ENCODE assay signal across 19 mouse cellular contexts in the genomic region with DNA sequence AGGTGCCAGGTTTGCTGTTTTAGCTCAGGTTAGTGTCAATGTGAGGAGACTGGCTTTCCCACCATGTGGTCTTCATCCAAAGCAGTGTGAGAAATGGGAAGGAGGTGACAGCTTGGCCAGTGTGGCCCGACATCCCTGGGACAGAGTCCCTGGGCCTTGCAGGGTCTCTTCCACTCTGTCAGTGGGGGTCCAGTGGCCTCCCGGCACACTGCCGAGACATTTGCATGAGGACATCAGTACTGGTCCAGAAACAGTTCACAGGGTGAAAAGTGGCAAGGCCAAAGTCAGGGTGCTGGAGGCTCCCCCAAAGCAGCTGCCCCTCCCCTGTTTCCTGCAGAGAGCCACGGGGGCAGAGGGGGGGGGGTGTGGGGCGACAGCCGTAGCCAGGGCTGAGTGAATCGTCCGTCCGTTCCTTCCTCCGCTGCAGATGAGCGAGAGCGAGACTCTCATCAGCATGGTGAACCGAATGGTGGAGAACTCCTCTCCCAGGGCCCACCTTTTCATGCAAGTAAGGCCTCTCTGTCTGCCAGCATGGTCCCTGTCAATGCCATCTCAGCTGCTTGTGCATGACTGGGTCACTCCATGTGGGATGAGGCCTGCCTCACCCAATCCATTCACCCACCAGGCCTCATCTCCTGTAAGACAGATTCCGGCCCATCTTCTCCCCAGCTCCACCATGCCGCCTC. TPM values are rescaled to one million over a fixed set of nuclear protein-coding genes. Genes with fewer than 3 reads are reported as not detected.
DNase-seq lines count a peak whose midpoint lies in the region; ATAC-seq and TF ChIP-seq lines count a peak whose summit lies in the region.
"Had no signal": no experiment of that assay in that cellular context is flagged by ENCODE, and none has a peak within 500 bp of the region (broad histone marks: within the 10 kb centered on the region; RNA-seq: fewer than 3 reads in every experiment).

No protein-coding gene starts in this region.

- H3K4me2 ChIP-seq in heart, embryonic 12.5 days, result no peak overlapping the region
- no peak overlapping the region for H3K4me2 ChIP-seq in midbrain, embryonic 11.5 days
- H3K4me2 ChIP-seq in hindbrain, postnatal 0 days (ENCODE audit: low read depth, low read length), result no peak overlapping the region
- H3K4me2 ChIP-seq: forebrain, embryonic 15.5 days; limb, embryonic 13.5 days had no signal

- no peak overlapping the region for H3K4me3 ChIP-seq in heart, embryonic 12.5 days
- no peak overlapping the region for H3K4me3 ChIP-seq in midbrain, embryonic 10.5 days
- H3K4me3 ChIP-seq in midbrain, embryonic 11.5 days (ENCODE audit: low read depth, low read length), result no peak overlapping the region
- no peak overlapping the region for H3K4me3 ChIP-seq in hindbrain, postnatal 0 days (ENCODE audit: low read length)
- H3K4me3 ChIP-seq: forebrain, embryonic 15.5 days; gastrocnemius, adult 2 months; limb, embryonic 13.5 days; myocyte had no signal

- H3K4me1 ChIP-seq in heart, embryonic 12.5 days (replicated peaks), result peaks cover 39% of the 10 kb centered on the region
- peaks cover 32% of the 10 kb centered on the region for H3K4me1 ChIP-seq in midbrain, embryonic 10.5 days
- 0 out of 2 replicates have a peak, but pooled peaks cover 3% of the 10 kb centered on the region for H3K4me1 ChIP-seq in midbrain, embryonic 11.5 days (ENCODE audit: control insufficient read depth, insufficient read depth, low read length)
- H3K4me1 ChIP-seq in hindbrain, postnatal 0 days (ENCODE audit: insufficient read depth, low read length), result no peaks in the 10 kb centered on the region
- H3K4me1 ChIP-seq: limb, embryonic 13.5 days had no signal

- H3K27me3 ChIP-seq in heart, embryonic 12.5 days (replicated peaks), result no peaks in the 10 kb centered on the region
- no peaks in the 10 kb centered on the region for H3K27me3 ChIP-seq in midbrain, embryonic 10.5 days (ENCODE audit: low read depth, poor library complexity, severe bottlenecking)
- no peaks in the 10 kb centered on the region for H3K27me3 ChIP-seq in midbrain, embryonic 11.5 days (ENCODE audit: control insufficient read depth, insufficient read depth, low read length)
- no peaks in the 10 kb centered on the region for H3K27me3 ChIP-seq in hindbrain, postnatal 0 days (ENCODE audit: insufficient read depth, low read length)
- H3K27me3 ChIP-seq: forebrain, embryonic 15.5 days; limb, embryonic 13.5 days had no signal

- no peak for DNase-seq in heart, postnatal 36 days
- DNase-seq in midbrain, embryonic 10.5 days (ENCODE audit: low spot score), result no peak
- no peak for DNase-seq in midbrain, embryonic 11.5 days (ENCODE audit: low spot score, missing footprints)
- peak; percentile 35 for DNase-seq in hindbrain, postnatal 0 days (ENCODE audit: low spot score)
- no peak for DNase-seq in thymus, postnatal 10 days (ENCODE audit: low spot score in 2 of 2)
- DNase-seq in embryo, embryonic 11 days, result no peak
- DNase-seq: cerebellum, adult 11-12 months; gastrocnemius, adult 2 months; heart, postnatal 14 days; kidney, adult 18-20 months; liver, postnatal 0 days had no signal

- peak; percentile 15; the same call in 1 of the 2 replicates for ATAC-seq in heart, embryonic 12.5 days (ENCODE audit: insufficient number of reproducible peaks, low FRiP score)
- no peak for ATAC-seq in midbrain, embryonic 11.5 days (ENCODE audit: low FRiP score)
- ATAC-seq in hindbrain, postnatal 0 days, result peak; percentile 53
- ATAC-seq: forebrain, embryonic 15.5 days; liver, postnatal 0 days had no signal

- H3K27ac ChIP-seq in heart, embryonic 12.5 days (ENCODE audit: poor library complexity, severe bottlenecking), result no peak overlapping the region
- H3K27ac ChIP-seq in midbrain, embryonic 10.5 days (replicated peaks), result peak overlapping the region; percentile 14; the same call in 1 of the 2 replicates
- H3K27ac ChIP-seq in midbrain, embryonic 11.5 days (ENCODE audit: low read depth, low read length), result no peak overlapping the region
- peak overlapping the region; percentile 76 for H3K27ac ChIP-seq in hindbrain, postnatal 0 days
- H3K27ac ChIP-seq: forebrain, embryonic 15.5 days; gastrocnemius, adult 2 months; limb, embryonic 13.5 days had no signal

- H3K36me3 ChIP-seq in heart, embryonic 12.5 days, result peaks cover 39% of the 10 kb centered on the region
- peaks cover 95% of the 10 kb centered on the region for H3K36me3 ChIP-seq in midbrain, embryonic 10.5 days
- peaks cover 7% of the 10 kb centered on the region; the same call in 1 of the 2 replicates for H3K36me3 ChIP-seq in midbrain, embryonic 11.5 days (ENCODE audit: control insufficient read depth, insufficient read depth, low read length)
- peaks cover 9% of the 10 kb centered on the region; the same call in 1 of the 2 replicates for H3K36me3 ChIP-seq in hindbrain, postnatal 0 days (ENCODE audit: insufficient read depth, low read length)
- H3K36me3 ChIP-seq: limb, embryonic 13.5 days had no signal

- no peaks in the 10 kb centered on the region for H3K9me3 ChIP-seq in heart, embryonic 12.5 days (replicated peaks)
- H3K9me3 ChIP-seq in midbrain, embryonic 10.5 days (replicated peaks), result no peaks in the 10 kb centered on the region
- H3K9me3 ChIP-seq in midbrain, embryonic 11.5 days (ENCODE audit: control insufficient read depth, low read length), result no peaks in the 10 kb centered on the region
- H3K9me3 ChIP-seq in hindbrain, postnatal 0 days (ENCODE audit: low read length), result no peaks in the 10 kb centered on the region
- H3K9me3 ChIP-seq: forebrain, embryonic 15.5 days; limb, embryonic 13.5 days had no signal

- H3K9ac ChIP-seq in heart, embryonic 12.5 days, result no peak overlapping the region
- no peak overlapping the region for H3K9ac ChIP-seq in midbrain, embryonic 11.5 days (ENCODE audit: low read length)
- no peak overlapping the region for H3K9ac ChIP-seq in hindbrain, postnatal 0 days (replicated peaks; ENCODE audit: low read length)
- H3K9ac ChIP-seq: forebrain, embryonic 15.5 days; limb, embryonic 13.5 days; liver, postnatal 0 days had no signal

- intact Hi-C loops in heart, postnatal 36 days (cut with DNase I), result no loop called here

- 66% methylated on average over 15 of the region's 15 CpGs for WGBS in heart, embryonic 12.5 days
- WGBS in midbrain, embryonic 10.5 days, result 70% methylated on average over 15 of the region's 15 CpGs
- 72% methylated on average over 15 of the region's 15 CpGs for WGBS in midbrain, embryonic 11.5 days
- 48% methylated on average over 15 of the region's 15 CpGs for WGBS in hindbrain, postnatal 0 days

- no peak for TF ChIP-seq CTCF in hindbrain, postnatal 0 days (IDR thresholded peaks at IDR 0.05; ENCODE audit: low read depth)

RNA-seq across cellular contexts. Expression of gene Golt1a, which starts 30.5 kb away (rescaled TPM):
- not detected in 2 replicates for polyA plus RNA-seq in heart, embryonic 12.5 days (2016; fragmentation: Nextera tagmentation; extraction: Ambion mirVana)
- total RNA-seq in heart, postnatal 36 days (2021), result not detected
- not detected in 2 replicates for polyA plus RNA-seq in midbrain, embryonic 10.5 days (2016; fragmentation: Nextera tagmentation; extraction: Ambion mirVana)
- not detected in 2 replicates for polyA plus RNA-seq in midbrain, embryonic 11.5 days (2014; fragmentation: Nextera tagmentation; extraction: Ambion mirVana)
- total RNA-seq in hindbrain, postnatal 0 days (2014; rRNA removed), result not detected in 2 replicates
- polyA plus RNA-seq in hindbrain, postnatal 0 days (2015; fragmentation: Nextera tagmentation; extraction: Ambion mirVana), result 0.08 TPM in 1 of 2 replicates, not detected in the other
- total RNA-seq: gastrocnemius, adult 2 months; heart, postnatal 14 days had no signal
- polyA plus RNA-seq: C2C12; limb, embryonic 13.5 days; myocyte had no signal

RNA-seq across cellular contexts. Expression of gene Kiss1, which starts 42.6 kb away (rescaled TPM):
- not detected in 2 replicates for polyA plus RNA-seq in heart, embryonic 12.5 days (2016; fragmentation: Nextera tagmentation; extraction: Ambion mirVana)
- not detected for total RNA-seq in heart, postnatal 36 days (2021)
- polyA plus RNA-seq in midbrain, embryonic 10.5 days (2016; fragmentation: Nextera tagmentation; extraction: Ambion mirVana), result not detected in 2 replicates
- polyA plus RNA-seq in midbrain, embryonic 11.5 days (2014; fragmentation: Nextera tagmentation; extraction: Ambion mirVana), result not detected in 2 replicates
- total RNA-seq in hindbrain, postnatal 0 days (2014; rRNA removed), result not detected in 2 replicates
- polyA plus RNA-seq in hindbrain, postnatal 0 days (2015; fragmentation: Nextera tagmentation; extraction: Ambion mirVana), result 1.4 TPM in 1 of 2 replicates, not detected in the other
- total RNA-seq: gastrocnemius, adult 2 months; heart, postnatal 14 days; left cerebral cortex, adult 8-10 months had no signal
- polyA plus RNA-seq: C2C12; forebrain, embryonic 15.5 days; large intestine, adult 2 months; limb, embryonic 13.5 days; liver, postnatal 0 days; myocyte; urinary bladder, adult 2 months had no signal

Comparison
In these comparisons a context has a peak if more than half of its experiments do, and no peak if none do; other contexts are left out.
1. H3K27ac ChIP-seq: peak in midbrain, embryonic 10.5 days (single experiment) and hindbrain, postnatal 0 days (single experiment); none in heart, embryonic 12.5 days (single experiment) and midbrain, embryonic 11.5 days (single experiment).